Mouse (Mus musculus): ENCODE results near the gene Spata13.

DNA sequence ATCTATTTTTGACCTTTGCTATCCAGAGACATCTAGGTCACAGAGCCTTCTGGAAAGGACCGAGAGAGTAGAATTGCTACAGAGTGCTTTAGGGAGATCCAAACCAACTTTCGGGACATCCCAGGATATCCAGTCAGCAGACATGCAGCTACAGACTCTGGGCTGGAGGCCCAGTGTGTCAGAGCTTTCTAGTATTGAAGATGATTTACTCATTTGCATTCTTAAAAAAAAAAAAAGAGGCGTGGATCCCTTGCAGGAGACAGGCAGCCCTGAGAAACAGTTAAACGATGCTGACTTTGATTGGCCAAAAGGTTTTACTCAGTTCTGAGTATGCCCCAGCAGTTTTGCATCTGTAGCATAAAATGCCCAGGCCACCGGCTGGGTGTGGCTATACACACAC is 59.9 kb downstream of the Spata13 start:
- TF ChIP-seq POLR2AphosphoS2 (IDR thresholded peaks at IDR 0.05; ENCODE audit: insufficient read length, low read depth), result no peak
- no peak for TF ChIP-seq POLR2A (IDR thresholded peaks at IDR 0.05; ENCODE audit: insufficient read length, low read depth)
- TF ChIP-seq REST (IDR thresholded peaks at IDR 0.05; ENCODE audit: insufficient read depth, insufficient read length), result no peak
- TF ChIP-seq MAX (IDR thresholded peaks at IDR 0.05; ENCODE audit: low read depth), result no peak
- no peak for TF ChIP-seq MYOD1 (IDR thresholded peaks at IDR 0.05; ENCODE audit: control insufficient read depth in 1 of 3, insufficient read length in 2 of 3, low read depth in 2 of 3)
- TF ChIP-seq USF1 (IDR thresholded peaks at IDR 0.05; ENCODE audit: low read depth), result no peak
